Mouse (Mus musculus) skeletal muscle tissue, adult 2 months (tissue): ENCODE data around the gene Grip1.

Source experiments
- DNase-seq: peaks from one replicate; pipeline ENCODE4 v3.0.0-alpha.2; 2012; ENCODE audit warnings: low read depth, low spot score

Grip1 gene

DNA sequence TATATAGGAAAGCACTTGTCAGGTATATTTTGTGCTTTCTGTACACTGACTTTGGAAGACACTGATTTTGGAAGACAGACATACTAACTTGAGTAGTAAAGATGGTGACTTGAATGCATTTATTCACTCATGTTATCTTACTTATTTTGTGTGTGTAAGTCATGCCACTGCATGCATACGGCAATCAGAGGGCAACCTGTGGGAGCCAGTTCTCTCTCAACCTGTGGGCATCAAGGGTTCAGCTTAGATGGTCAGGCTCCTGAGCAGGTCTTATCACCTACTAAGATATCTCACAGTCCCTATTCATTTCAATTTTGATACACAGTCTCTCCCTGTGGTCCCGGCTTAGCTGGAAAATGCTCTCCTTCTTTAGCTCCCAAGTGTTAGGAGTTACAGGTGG lies 5.4 kb downstream of the Grip1 start:
- no peak for DNase-seq

GRCm38 (mm10) chr10:119463345-119463744 lies 9.7 kb downstream of the Grip1 start:
- no peak for DNase-seq

DNA sequence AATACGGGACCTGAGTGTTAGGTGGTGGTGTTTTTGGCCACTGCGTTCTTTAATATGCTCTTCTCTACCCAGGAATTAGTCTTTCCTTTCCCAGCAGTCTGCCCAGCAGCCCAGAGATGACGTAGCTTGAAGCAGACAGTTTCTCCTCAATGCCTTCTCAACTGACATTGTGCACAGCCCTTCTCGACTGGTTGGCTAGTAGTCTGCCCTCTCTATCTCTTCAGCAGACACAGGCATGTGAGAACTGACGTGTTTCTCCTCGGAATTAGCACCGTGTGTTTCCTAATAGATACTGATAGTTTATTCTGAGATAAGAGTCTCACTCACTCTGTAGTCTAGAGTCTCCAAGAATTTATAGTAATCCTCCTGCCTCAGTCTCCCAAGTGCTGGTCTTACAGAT lies 10.2 kb downstream of the Grip1 start:
- DNase-seq, result no peak

DNA sequence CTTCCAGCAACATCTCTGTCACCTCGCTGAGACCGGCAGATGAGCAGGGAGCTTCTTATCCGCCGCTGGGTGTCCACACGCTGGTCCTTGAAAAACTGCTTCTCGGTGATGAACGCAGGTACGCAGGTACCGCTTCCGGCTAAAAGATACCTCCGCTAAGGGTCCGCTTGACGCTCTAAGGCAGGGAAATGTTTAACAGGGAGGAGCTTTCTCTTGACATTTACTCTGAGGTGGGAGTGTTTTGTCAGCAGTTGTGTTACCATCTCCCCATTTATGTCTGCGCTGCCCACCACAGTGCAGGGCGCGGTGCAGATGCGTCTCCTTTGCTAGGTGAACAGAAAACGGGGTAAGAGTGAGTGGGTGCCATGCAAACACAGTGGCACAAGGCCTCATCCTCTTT lies 14.3 kb downstream of the Grip1 start:
- DNase-seq, result no peak

GRCm38 (mm10) chr10:119470096-119470495 lies 16.5 kb downstream of the Grip1 start:
- DNase-seq, result no peak

DNA sequence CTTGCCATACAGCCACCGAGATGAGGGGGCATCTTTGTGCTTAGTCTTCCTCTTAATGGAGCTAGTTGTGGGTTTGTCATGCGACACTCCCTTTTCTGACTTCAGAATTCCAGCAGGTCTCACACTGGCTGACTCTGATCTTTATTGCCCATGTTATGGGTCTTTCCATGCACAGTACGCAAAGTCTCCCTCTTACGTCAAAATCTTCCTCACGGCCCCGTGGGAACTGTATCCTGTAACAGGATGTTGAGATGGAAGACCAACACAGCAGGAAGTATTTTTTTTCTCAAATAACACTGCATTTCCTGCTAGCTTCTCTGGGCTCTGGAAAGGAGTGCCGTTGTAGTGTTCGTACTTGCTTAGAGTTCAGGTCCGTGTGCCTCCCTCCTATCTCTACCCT lies 21.5 kb downstream of the Grip1 start:
- no peak for DNase-seq

DNA sequence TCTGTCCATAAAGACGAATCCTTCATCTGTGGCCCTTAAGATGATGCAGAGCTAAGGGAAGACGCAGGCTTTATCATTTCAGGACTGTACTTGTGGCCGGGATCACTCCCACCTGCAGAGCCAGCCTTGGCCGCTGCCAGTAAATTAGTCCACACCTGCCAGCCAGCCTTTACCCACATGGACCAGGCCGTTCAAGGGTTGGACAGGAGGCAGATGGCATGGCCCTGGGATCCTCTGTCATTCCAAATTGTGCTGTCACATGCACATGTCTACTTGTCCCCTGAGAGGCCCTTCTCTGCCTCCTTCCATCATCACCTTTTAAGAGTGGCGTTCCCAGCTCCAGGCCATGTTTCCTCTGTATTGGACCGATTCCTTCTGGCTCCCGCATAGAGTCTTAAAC lies 24.0 kb downstream of the Grip1 start:
- no peak for DNase-seq

- DNase-seq, result no peak
Observed at GRCm38 (mm10) chr10:119483068-119483705, 29.6 kb downstream of the Grip1 start.

DNA sequence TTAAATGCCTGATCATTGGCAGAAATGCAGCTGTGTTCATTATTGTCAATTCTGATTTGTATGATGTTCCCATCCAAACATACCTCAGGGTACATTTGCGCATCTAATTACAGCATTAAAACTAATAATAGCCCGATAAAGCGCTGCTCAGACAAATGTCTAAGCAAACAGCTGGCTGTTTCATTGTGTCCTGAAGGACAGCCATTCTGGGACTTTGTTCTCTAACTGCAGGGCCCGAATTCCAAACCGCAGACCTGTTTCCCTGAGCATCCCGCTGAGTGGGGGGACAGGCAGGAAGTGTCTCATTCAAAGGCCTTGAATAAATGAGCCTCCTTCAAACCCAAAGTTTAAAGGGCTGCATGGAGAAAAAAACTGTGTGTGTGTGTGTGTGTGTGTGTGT lies 30.1 kb downstream of the Grip1 start:
- DNase-seq, result no peak

GRCm38 (mm10) chr10:119486936-119487335 lies 33.3 kb downstream of the Grip1 start:
- DNase-seq, result no peak

DNA sequence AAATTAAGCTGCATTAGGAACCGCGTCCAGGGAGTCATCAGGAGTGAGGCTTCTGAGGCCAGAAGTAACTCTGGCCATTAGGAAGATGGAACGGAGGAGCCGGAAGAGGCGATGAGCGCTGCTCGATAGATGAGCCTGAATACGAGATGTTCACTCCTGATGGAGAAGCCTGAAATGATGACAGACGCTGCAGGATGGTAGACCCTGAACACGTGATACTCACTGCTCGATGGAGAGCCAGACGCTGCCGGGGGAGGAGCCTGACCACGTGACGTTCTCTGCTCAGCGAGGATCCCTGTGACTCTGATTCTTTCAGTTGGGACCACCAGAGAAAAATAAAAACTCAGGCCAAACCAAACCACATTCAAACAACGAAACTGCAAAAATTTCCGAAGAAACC lies 37.2 kb downstream of the Grip1 start:
- DNase-seq, result no peak

GRCm38 (mm10) chr10:119495317-119495716 lies 41.7 kb downstream of the Grip1 start:
- no peak for DNase-seq

DNA sequence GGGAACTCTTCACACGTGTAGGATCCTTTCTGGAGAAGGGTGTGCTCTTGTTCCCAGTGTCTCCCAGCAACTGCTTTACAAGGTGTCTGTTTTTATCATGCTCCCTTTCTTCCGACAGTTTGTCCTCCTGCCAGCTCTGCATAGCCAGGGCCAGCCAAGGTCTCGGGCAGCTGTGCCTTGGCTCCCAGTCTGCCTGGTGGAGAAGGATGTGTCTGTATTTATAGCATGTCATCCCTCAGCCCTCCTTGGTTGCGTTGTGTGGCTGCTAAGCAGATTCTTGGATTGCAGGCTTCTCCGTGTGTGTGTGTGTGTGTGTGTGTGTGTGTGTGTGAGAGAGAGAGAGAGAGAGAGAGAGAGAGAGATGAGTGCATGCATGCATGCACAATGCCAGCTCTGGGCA lies 42.6 kb downstream of the Grip1 start:
- peak; percentile 21 for DNase-seq

GRCm38 (mm10) chr10:119521686-119522085 lies 68.1 kb downstream of the Grip1 start:
- DNase-seq, result no peak

DNA sequence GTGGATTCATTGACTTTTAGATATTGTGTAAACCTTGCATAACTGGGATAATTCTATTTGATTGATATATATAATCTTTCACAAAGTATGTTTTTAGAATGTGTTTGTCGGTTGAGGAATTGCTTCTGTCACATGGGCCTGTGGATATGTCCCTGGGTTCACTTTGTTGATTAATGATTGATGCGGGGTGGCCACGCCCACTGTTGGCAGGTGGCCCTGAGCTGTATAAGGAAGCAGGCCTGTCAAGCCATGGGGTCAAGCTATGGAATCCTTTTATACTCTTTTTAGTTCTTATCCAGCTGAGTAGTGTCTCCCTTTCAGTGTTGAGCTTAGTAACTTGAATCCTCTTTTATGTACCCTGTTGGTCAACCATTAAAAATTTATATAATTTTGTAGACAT lies 72.1 kb downstream of the Grip1 start:
- DNase-seq, result no peak

DNA sequence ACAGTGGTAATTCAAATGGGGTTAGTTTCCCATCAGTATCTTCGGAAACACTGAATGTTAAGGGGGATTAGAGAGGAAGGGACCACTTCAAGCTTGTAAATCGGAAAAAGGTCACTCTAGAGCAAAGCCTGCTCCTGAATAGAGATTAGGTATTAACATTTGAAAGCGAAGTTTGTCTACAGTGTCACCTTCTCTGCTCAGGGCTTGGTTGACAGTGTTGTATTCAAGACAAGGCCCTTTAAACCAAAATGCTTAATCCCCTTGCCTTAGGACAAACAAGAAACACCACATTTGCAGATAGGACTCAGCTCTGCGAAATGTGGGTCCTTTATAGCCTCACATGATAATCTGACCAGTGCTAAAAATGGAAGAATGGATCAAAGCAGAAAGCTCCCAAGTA lies 81.2 kb downstream of the Grip1 start:
- DNase-seq, result no peak

DNA sequence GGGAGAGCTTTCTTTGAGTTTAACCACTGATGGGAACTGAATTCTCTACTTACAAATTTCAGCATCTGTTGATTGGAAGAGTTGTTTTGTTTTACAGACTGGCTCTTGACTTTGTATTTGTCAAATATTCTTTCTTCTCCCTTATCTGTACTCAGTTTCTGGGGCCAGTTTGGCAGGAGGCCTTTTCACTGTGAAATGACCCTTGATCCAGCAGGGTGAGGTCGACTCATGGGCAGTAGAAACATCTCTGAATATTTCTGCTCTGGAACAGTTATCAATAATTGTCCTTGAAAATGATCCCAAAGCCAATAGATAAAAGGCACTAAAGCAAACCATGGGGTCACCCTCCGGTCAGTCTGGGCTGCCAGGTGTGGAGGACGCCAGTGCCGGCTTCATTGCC lies 88.0 kb downstream of the Grip1 start:
- DNase-seq, result no peak

- no peak for DNase-seq
Observed at GRCm38 (mm10) chr10:119543771-119544170, 90.1 kb downstream of the Grip1 start.

- no peak for DNase-seq
Observed at GRCm38 (mm10) chr10:119544743-119545142, 91.1 kb downstream of the Grip1 start.

GRCm38 (mm10) chr10:119547875-119548274 lies 94.2 kb downstream of the Grip1 start:
- DNase-seq, result no peak

DNA sequence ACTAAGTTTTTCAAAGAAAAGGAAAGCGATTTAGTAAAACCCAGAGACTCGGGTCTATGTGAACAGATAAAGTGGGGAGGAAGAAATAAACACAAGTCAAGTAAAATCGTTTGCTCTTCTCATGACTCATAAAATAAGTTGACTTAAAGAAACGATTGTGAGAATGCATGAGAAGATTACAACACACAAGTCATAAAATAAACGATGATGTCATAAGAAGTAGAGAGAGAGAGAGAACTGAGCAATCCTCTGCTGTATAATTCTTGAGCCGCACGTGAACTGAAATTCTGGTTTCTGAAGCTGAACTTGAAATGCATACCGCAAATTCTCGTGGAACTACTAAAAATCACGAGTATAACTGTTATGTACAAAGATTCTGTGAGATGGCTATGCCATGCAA lies 95.1 kb downstream of the Grip1 start:
- DNase-seq, result no peak

DNA sequence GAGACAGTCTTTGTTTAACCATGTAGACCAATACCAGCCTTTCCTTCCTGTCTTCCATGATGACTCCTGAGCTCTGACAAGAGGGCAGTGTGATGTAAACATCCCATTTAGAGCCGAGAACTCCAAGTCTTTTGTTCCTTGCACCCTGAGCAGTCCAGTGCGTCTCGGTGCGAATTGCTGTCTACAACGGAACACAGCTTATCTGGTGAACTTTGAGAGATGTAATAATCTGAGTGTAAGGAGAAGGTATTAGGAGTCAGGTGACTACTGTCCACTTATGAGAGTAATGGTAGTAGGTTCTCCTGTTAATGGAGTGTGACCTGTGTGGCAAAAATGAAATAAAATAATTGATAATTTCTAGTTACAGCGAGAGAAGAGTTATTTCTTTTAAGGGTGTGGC lies 97.0 kb downstream of the Grip1 start:
- no peak for DNase-seq

- DNase-seq, result no peak
Observed at GRCm38 (mm10) chr10:119556346-119556745, 102.7 kb downstream of the Grip1 start.

GRCm38 (mm10) chr10:119558432-119558831 lies 104.8 kb downstream of the Grip1 start:
- DNase-seq, result no peak
